Mouse (Mus musculus) thymus, adult 2 months (tissue): Measurements from ENCODE around the gene Mageb5. TPM values are rescaled to one million over a fixed set of nuclear protein-coding genes. Genes with fewer than 3 reads are reported as not detected.
"Not testable (repeated sequence)": the region's sequence is repeated elsewhere in the genome, so short reads cannot be mapped to it uniquely, and the experiment has no call there.

Source experiments
- DNase-seq: peaks from one replicate; pipeline ENCODE4 v3.0.0; 2021
- H3K27ac ChIP-seq: fragments of 200-500 bp; 2 replicates; pipeline ENCODE4 v1.5.1; 2012; ENCODE audit warnings: low read length, control low read depth; ENCODE audit not compliant: control insufficient read depth, insufficient read depth
- H3K27me3 ChIP-seq: fragments of 200-500 bp; 2 replicates; pipeline ENCODE4 v1.6.1; 2012; ENCODE audit warnings: mild to moderate bottlenecking, low read length, moderate library complexity, mixed read lengths; ENCODE audit not compliant: control insufficient read depth, insufficient read depth
- H3K36me3 ChIP-seq: fragments of 200-500 bp; 2 replicates; pipeline ENCODE4 v1.6.1; 2012; ENCODE audit warnings: mild to moderate bottlenecking, low read length, moderate library complexity; ENCODE audit not compliant: control insufficient read depth, insufficient read depth
- H3K4me1 ChIP-seq: fragments of 200-500 bp; replicated peaks from 2 replicates; pipeline ENCODE4 v1.6.1; 2012; ENCODE audit warnings: low read length; ENCODE audit not compliant: control insufficient read depth, insufficient read depth
- H3K4me3 ChIP-seq: fragments of 200-500 bp; 2 replicates; pipeline ENCODE4 v1.5.1; 2012; ENCODE audit warnings: mild to moderate bottlenecking, low read length, control low read depth, moderate library complexity; ENCODE audit not compliant: control insufficient read depth, insufficient read depth
- WGBS: fragments of 180-500 bp; shearing (Covaris S2); methylation state at CpG from one replicate; pipeline ENCODE4 v1.1.7; 2018; 5-methylcytosine and 5-hydroxymethylcytosine counted together
- polyA plus RNA-seq: library from polyadenylated mRNA; depleted of rRNA; stranded (reverse); fragments of >200 nt; gene quantifications from 2 replicates; pipeline ENCODE4 v1.2.3, GENCODE M21; 2012; rRNA removed

Gene Mageb5
- not detected in 2 replicates for polyA plus RNA-seq

- not testable (repeated sequence) for DNase-seq, H3K27me3 ChIP-seq, H3K27ac ChIP-seq, H3K36me3 ChIP-seq, H3K4me3 ChIP-seq, H3K4me1 ChIP-seq
- 89% methylated on average over 1 of the region's 1 CpGs for WGBS
Measured at GRCm38 (mm10) chrX:91782918-91783317, at the start of gene Mageb5. Gene Mageb5 (minus strand): TSS chrX:91783018.

- H3K27ac ChIP-seq, H3K4me3 ChIP-seq, H3K36me3 ChIP-seq, DNase-seq, H3K27me3 ChIP-seq, H3K4me1 ChIP-seq: not testable (repeated sequence)
- WGBS = no CpG with 5 or more reads among the region's 1 CpGs
Measured at GRCm38 (mm10) chrX:91759591-91760226, 23.1 kb downstream of the Mageb5 start.

Other genes with a start within 250 kb of the Mageb5 start
- gene 1700084M14Rik, start 207.1 kb downstream of the Mageb5 start, polyA plus RNA-seq = not detected in 2 replicates
- not detected in 2 replicates for gene Gm14781, start 150.8 kb downstream of the Mageb5 start, polyA plus RNA-seq
- gene Mageb1, start 233.3 kb upstream of the Mageb5 start, polyA plus RNA-seq = not detected in 2 replicates